Mouse (Mus musculus): ENCODE measurements around the gene Elof1. TPM values are rescaled to one million over a fixed set of nuclear protein-coding genes. Genes with fewer than 3 reads are reported as not detected.

Elof1 gene
- polyA plus RNA-seq, 1 experiment, result 54.1 TPM

GRCm38 (mm10) chr9:22064341-22064740, 52.6 kb downstream of the Elof1 start:
- H3K4me1 ChIP-seq (ENCODE audit: control insufficient read depth, insufficient read depth, low read length), result no peaks in the 10 kb centered on the region
- WGBS, result 72% methylated on average over 3 of the region's 3 CpGs
- H3K27ac ChIP-seq (ENCODE audit: control insufficient read depth, insufficient read depth, low read depth, low read length, poor library complexity), result no peak overlapping the region
- TF ChIP-seq CTCF (IDR thresholded peaks at IDR 0.05; ENCODE audit: control insufficient read depth, insufficient read depth, low read length) (no peak), POLR2A (IDR thresholded peaks at IDR 0.05; ENCODE audit: borderline replicate concordance, control insufficient read depth, low read depth, low read length) (no peak)
- H3K4me3 ChIP-seq (replicated peaks; ENCODE audit: control insufficient read depth, low read depth, low read length), result no peak overlapping the region

Other genes with a start within 250 kb of the Elof1 start
- gene Rab3d, start 199.0 kb downstream of the Elof1 start, polyA plus RNA-seq (2011; ENCODE audit: insufficient read depth, insufficient read length, low replicate concordance, missing spikeins), result 8.5 and 20.9 TPM in 2 replicates
- not detected in 2 replicates for gene Ccdc159, start 189.7 kb downstream of the Elof1 start, polyA plus RNA-seq (2011; ENCODE audit: insufficient read depth, insufficient read length, low replicate concordance, missing spikeins)
- gene Tmem205, start 189.6 kb downstream of the Elof1 start, polyA plus RNA-seq (2011; ENCODE audit: insufficient read depth, insufficient read length, low replicate concordance, missing spikeins), result 9.2 and 37.4 TPM in 2 replicates
- gene Plppr2, start 180.1 kb downstream of the Elof1 start, polyA plus RNA-seq (2011; ENCODE audit: insufficient read depth, insufficient read length, low replicate concordance, missing spikeins), result 1.4 and 2.1 TPM in 2 replicates
- gene Swsap1, start 161.4 kb downstream of the Elof1 start, polyA plus RNA-seq (2011; ENCODE audit: insufficient read depth, insufficient read length, low replicate concordance, missing spikeins), result 4.2 and 5.7 TPM in 2 replicates
- gene Epor, start 153.7 kb downstream of the Elof1 start, polyA plus RNA-seq (2011; ENCODE audit: insufficient read depth, insufficient read length, low replicate concordance, missing spikeins), result 103 and 152 TPM in 2 replicates
- 1.6 and 5.0 TPM in 2 replicates for gene Rgl3, start 127.7 kb downstream of the Elof1 start, polyA plus RNA-seq (2011; ENCODE audit: insufficient read depth, insufficient read length, low replicate concordance, missing spikeins)
- gene Ccdc151, start 114.5 kb downstream of the Elof1 start, polyA plus RNA-seq (2011; ENCODE audit: insufficient read depth, insufficient read length, low replicate concordance, missing spikeins), result not detected in 2 replicates
- 20.8 and 35.2 TPM in 2 replicates for gene Prkcsh, start 114.4 kb downstream of the Elof1 start, polyA plus RNA-seq (2011; ENCODE audit: insufficient read depth, insufficient read length, low replicate concordance, missing spikeins)
- 1.1 TPM in 1 of 2 replicates, not detected in the other for gene Elavl3, start 65.1 kb downstream of the Elof1 start, polyA plus RNA-seq (2011; ENCODE audit: insufficient read depth, insufficient read length, low replicate concordance, missing spikeins)
- gene Gm49318, start 45.9 kb downstream of the Elof1 start, polyA plus RNA-seq (2011; ENCODE audit: insufficient read depth, insufficient read length, low replicate concordance, missing spikeins), result not detected in 2 replicates
- gene Zfp653, start 45.8 kb downstream of the Elof1 start, polyA plus RNA-seq (2011; ENCODE audit: insufficient read depth, insufficient read length, low replicate concordance, missing spikeins), result 12.8 and 15.3 TPM in 2 replicates
- gene Ecsit, start 31.7 kb downstream of the Elof1 start, polyA plus RNA-seq (2011; ENCODE audit: insufficient read depth, insufficient read length, low replicate concordance, missing spikeins), result 10.4 and 18.7 TPM in 2 replicates
- not detected in 2 replicates for gene Cnn1, start 18.0 kb downstream of the Elof1 start, polyA plus RNA-seq (2011; ENCODE audit: insufficient read depth, insufficient read length, low replicate concordance, missing spikeins)
- 89.7 and 103 TPM in 2 replicates for gene Acp5, start 18.5 kb upstream of the Elof1 start, polyA plus RNA-seq (2011; ENCODE audit: insufficient read depth, insufficient read length, low replicate concordance, missing spikeins)
- 10.5 and 23.3 TPM in 2 replicates for gene Pigyl, start 39.7 kb upstream of the Elof1 start, polyA plus RNA-seq (2011; ENCODE audit: insufficient read depth, insufficient read length, low replicate concordance, missing spikeins)
- gene Zfp872, start 70.9 kb upstream of the Elof1 start, polyA plus RNA-seq (2011; ENCODE audit: insufficient read depth, insufficient read length, low replicate concordance, missing spikeins), result not detected in 2 replicates
- gene Zfp809, start 108.5 kb upstream of the Elof1 start, polyA plus RNA-seq (2011; ENCODE audit: insufficient read depth, insufficient read length, low replicate concordance, missing spikeins), result 12.2 and 29.0 TPM in 2 replicates
- 1.9 TPM in 1 of 2 replicates, not detected in the other for gene Zfp599, start 142.7 kb upstream of the Elof1 start, polyA plus RNA-seq (2011; ENCODE audit: insufficient read depth, insufficient read length, low replicate concordance, missing spikeins)
- gene Zfp810, start 190.5 kb upstream of the Elof1 start, polyA plus RNA-seq (2011; ENCODE audit: insufficient read depth, insufficient read length, low replicate concordance, missing spikeins), result 10.3 and 20.5 TPM in 2 replicates

Measured in bone marrow, adult 2 months (tissue).